Mouse (Mus musculus) bone marrow macrophage, adult 2 months (primary cell): ENCODE results near the gene Exoc5.

Experiments
- CTCF ChIP-seq: IDR thresholded peaks from 2 replicates; pipeline ENCODE4 v1.5.1; 2012; ENCODE audit warnings: low read depth, mild to moderate bottlenecking, low read length, moderate library complexity
- POLR2A ChIP-seq: IDR thresholded peaks from 2 replicates; pipeline ENCODE4 v1.6.1; 2012; ENCODE audit warnings: mild to moderate bottlenecking, low read depth, low read length, borderline replicate concordance

GRCm38 (mm10) chr14:49008399-49009189, 57.9 kb downstream of the Exoc5 start:
- TF ChIP-seq POLR2A: no peak
- TF ChIP-seq CTCF: no peak
